Mouse (Mus musculus): ENCODE results near the gene Krt10. TPM values are rescaled to one million over a fixed set of nuclear protein-coding genes. Genes with fewer than 3 reads are reported as not detected.

Gene Krt10
- polyA plus RNA-seq, 1 experiment from 2014 or later: 31.8 TPM

GRCm38 (mm10) chr11:99398832-99399231 is 9.7 kb upstream of the Krt10 start:
- H3K4me1 ChIP-seq: no peaks in the 10 kb centered on the region
- no peak overlapping the region for H3K27ac ChIP-seq (replicated peaks)
- H3K27me3 ChIP-seq (replicated peaks): peaks cover 7% of the 10 kb centered on the region; the same call in 1 of the 2 replicates
- no peak overlapping the region for H3K9ac ChIP-seq (replicated peaks)
- no peaks in the 10 kb centered on the region for H3K36me3 ChIP-seq
- no peak for ATAC-seq (ENCODE audit: low FRiP score)
- no peak overlapping the region for H3K4me3 ChIP-seq (replicated peaks)
- no peak overlapping the region for H3K4me2 ChIP-seq
- H3K9me3 ChIP-seq (replicated peaks): no peaks in the 10 kb centered on the region
- WGBS: 56% methylated on average over 6 of the region's 8 CpGs

- ATAC-seq (ENCODE audit: low FRiP score): no peak
- Histone ChIP-seq H3K9me3 (replicated peaks) (no peaks in the 10 kb centered on the region), H3K27me3 (replicated peaks) (peaks cover 7% of the 10 kb centered on the region; the same call in 1 of the 2 replicates), H3K9ac (replicated peaks) (no peak overlapping the region), H3K27ac (replicated peaks) (no peak overlapping the region), H3K36me3 (no peaks in the 10 kb centered on the region), H3K4me2 (no peak overlapping the region), H3K4me3 (replicated peaks) (no peak overlapping the region), H3K4me1 (no peaks in the 10 kb centered on the region)
- WGBS: 84% methylated on average over 3 of the region's 3 CpGs
These were observed 8.9 kb upstream of the Krt10 start for GRCm38 (mm10) chr11:99398084-99398483.

- Histone ChIP-seq H3K27me3 (replicated peaks) (peaks cover 7% of the 10 kb centered on the region; the same call in 1 of the 2 replicates), H3K4me3 (replicated peaks) (no peak overlapping the region), H3K4me2 (no peak overlapping the region), H3K36me3 (no peaks in the 10 kb centered on the region), H3K9ac (replicated peaks) (no peak overlapping the region), H3K9me3 (replicated peaks) (no peaks in the 10 kb centered on the region), H3K27ac (replicated peaks) (no peak overlapping the region), H3K4me1 (no peaks in the 10 kb centered on the region)
- 90% methylated on average over 2 of the region's 2 CpGs for WGBS
- no peak for ATAC-seq (ENCODE audit: low FRiP score)
These were observed 7.5 kb upstream of the Krt10 start for GRCm38 (mm10) chr11:99396661-99397060.

- ATAC-seq (ENCODE audit: low FRiP score): no peak
- no peak overlapping the region for H3K9ac ChIP-seq (replicated peaks)
- no peaks in the 10 kb centered on the region for H3K4me1 ChIP-seq
- H3K9me3 ChIP-seq (replicated peaks): no peaks in the 10 kb centered on the region
- peaks cover 4% of the 10 kb centered on the region; the same call in 1 of the 2 replicates for H3K27me3 ChIP-seq (replicated peaks)
- no peak overlapping the region for H3K4me3 ChIP-seq (replicated peaks)
- no peak overlapping the region for H3K4me2 ChIP-seq
- no peak overlapping the region for H3K27ac ChIP-seq (replicated peaks)
- no peaks in the 10 kb centered on the region for H3K36me3 ChIP-seq
- 39% methylated on average over 3 of the region's 3 CpGs for WGBS
These were observed 6.9 kb upstream of the Krt10 start for GRCm38 (mm10) chr11:99396034-99396433.

GRCm38 (mm10) chr11:99392492-99392891 is 3.3 kb upstream of the Krt10 start:
- Histone ChIP-seq H3K4me1 (peaks cover under 1% of the 10 kb centered on the region; the same call in 1 of the 2 replicates), H3K4me3 (replicated peaks) (no peak overlapping the region), H3K36me3 (no peaks in the 10 kb centered on the region), H3K9ac (replicated peaks) (no peak overlapping the region), H3K4me2 (no peak overlapping the region), H3K9me3 (replicated peaks) (no peaks in the 10 kb centered on the region), H3K27ac (replicated peaks) (no peak overlapping the region), H3K27me3 (replicated peaks) (no peaks in the 10 kb centered on the region)
- ATAC-seq (ENCODE audit: low FRiP score): no peak
- WGBS: 87% methylated on average over 10 of the region's 10 CpGs

GRCm38 (mm10) chr11:99391375-99391774 is 2.2 kb upstream of the Krt10 start:
- Histone ChIP-seq H3K27me3 (replicated peaks) (no peaks in the 10 kb centered on the region), H3K27ac (replicated peaks) (no peak overlapping the region), H3K36me3 (no peaks in the 10 kb centered on the region), H3K9me3 (replicated peaks) (no peaks in the 10 kb centered on the region), H3K4me1 (peaks cover 11% of the 10 kb centered on the region), H3K4me2 (no peak overlapping the region), H3K9ac (replicated peaks) (no peak overlapping the region), H3K4me3 (replicated peaks) (no peak overlapping the region)
- WGBS: 90% methylated on average over 6 of the region's 6 CpGs
- no peak for ATAC-seq (ENCODE audit: low FRiP score)

- no peak for ATAC-seq (ENCODE audit: low FRiP score)
- H3K4me1 ChIP-seq: peaks cover 11% of the 10 kb centered on the region
- H3K4me2 ChIP-seq: no peak overlapping the region
- no peak overlapping the region for H3K27ac ChIP-seq (replicated peaks)
- 84% methylated on average over 7 of the region's 7 CpGs for WGBS
- H3K36me3 ChIP-seq: no peaks in the 10 kb centered on the region
- H3K27me3 ChIP-seq (replicated peaks): no peaks in the 10 kb centered on the region
- no peaks in the 10 kb centered on the region for H3K9me3 ChIP-seq (replicated peaks)
- no peak overlapping the region for H3K9ac ChIP-seq (replicated peaks)
- no peak overlapping the region for H3K4me3 ChIP-seq (replicated peaks)
These were observed 1.7 kb upstream of the Krt10 start for GRCm38 (mm10) chr11:99390866-99391265.

GRCm38 (mm10) chr11:99388661-99389060 is 503 bp downstream of the Krt10 start:
- peaks cover 13% of the 10 kb centered on the region for H3K4me1 ChIP-seq
- WGBS: 95% methylated on average over 18 of the region's 18 CpGs
- no peak overlapping the region for H3K4me3 ChIP-seq (replicated peaks)
- no peak overlapping the region for H3K27ac ChIP-seq (replicated peaks)
- no peaks in the 10 kb centered on the region for H3K27me3 ChIP-seq (replicated peaks)
- H3K4me2 ChIP-seq: no peak overlapping the region
- no peaks in the 10 kb centered on the region for H3K9me3 ChIP-seq (replicated peaks)
- H3K9ac ChIP-seq (replicated peaks): no peak overlapping the region
- ATAC-seq (ENCODE audit: low FRiP score): no peak
- no peaks in the 10 kb centered on the region for H3K36me3 ChIP-seq

GRCm38 (mm10) chr11:99385813-99386721 is 3.1 kb downstream of the Krt10 start:
- 2% methylated on average over 71 of the region's 71 CpGs for WGBS

GRCm38 (mm10) chr11:99379568-99379967 is 9.6 kb downstream of the Krt10 start:
- Histone ChIP-seq H3K4me1 (no peaks in the 10 kb centered on the region), H3K4me2 (no peak overlapping the region), H3K27ac (replicated peaks) (no peak overlapping the region), H3K4me3 (replicated peaks) (no peak overlapping the region), H3K36me3 (no peaks in the 10 kb centered on the region), H3K27me3 (replicated peaks) (peaks cover 29% of the 10 kb centered on the region), H3K9ac (replicated peaks) (no peak overlapping the region), H3K9me3 (replicated peaks) (no peaks in the 10 kb centered on the region)
- no peak for ATAC-seq (ENCODE audit: low FRiP score)
- WGBS: 12% methylated on average over 5 of the region's 5 CpGs

More at GRCm38 (mm10) chr11:99385813-99386721, 3.1 kb downstream of the Krt10 start:
- H3K4me1 ChIP-seq: peaks cover 13% of the 10 kb centered on the region
- H3K9me3 ChIP-seq (replicated peaks): no peaks in the 10 kb centered on the region
- H3K27me3 ChIP-seq (replicated peaks): peaks cover 21% of the 10 kb centered on the region
- H3K36me3 ChIP-seq: no peaks in the 10 kb centered on the region
- H3K4me2 ChIP-seq: peak overlapping the region; percentile 69
- peak overlapping the region; percentile 64 for H3K4me3 ChIP-seq (replicated peaks)
- peak; percentile 84; the same call in 1 of the 2 replicates for ATAC-seq (ENCODE audit: low FRiP score)
- H3K27ac ChIP-seq (replicated peaks): peak overlapping the region; percentile 96
- H3K9ac ChIP-seq (replicated peaks): peak overlapping the region; percentile 79

- Histone ChIP-seq H3K27me3 (replicated peaks) (peaks cover 8% of the 10 kb centered on the region), H3K9ac (replicated peaks) (no peak within 1 kb of the TSS), H3K36me3 (no peaks in the 10 kb centered on the region), H3K4me3 (replicated peaks) (no peak within 1 kb of the TSS), H3K9me3 (replicated peaks) (no peaks in the 10 kb centered on the region), H3K27ac (replicated peaks) (no peak within 1 kb of the TSS), H3K4me1 (no peaks in the 10 kb centered on the region), H3K4me2 (no peak within 1 kb of the TSS)
- 84% methylated on average over 13 of the region's 13 CpGs for WGBS
- no peak for ATAC-seq (ENCODE audit: low FRiP score)
These were observed 14.4 kb downstream of the Krt10 start, which contains the start of gene Krt28 for GRCm38 (mm10) chr11:99374803-99375202. TSS of gene Krt28 (minus strand) at chr11:99374903.

GRCm38 (mm10) chr11:99369853-99370451 is 19.2 kb downstream of the Krt10 start:
- H3K9ac ChIP-seq (replicated peaks): no peak overlapping the region
- no peaks in the 10 kb centered on the region for H3K4me1 ChIP-seq
- peaks cover 5% of the 10 kb centered on the region; the same call in 1 of the 2 replicates for H3K27me3 ChIP-seq (replicated peaks)
- H3K4me2 ChIP-seq: no peak overlapping the region
- H3K36me3 ChIP-seq: no peaks in the 10 kb centered on the region
- no peaks in the 10 kb centered on the region for H3K9me3 ChIP-seq (replicated peaks)
- no peak overlapping the region for H3K27ac ChIP-seq (replicated peaks)
- ATAC-seq (ENCODE audit: low FRiP score): no peak
- WGBS: 85% methylated on average over 8 of the region's 8 CpGs
- no peak overlapping the region for H3K4me3 ChIP-seq (replicated peaks)
